Mouse (Mus musculus): ENCODE measurements around the gene Itpkb.

DNA sequence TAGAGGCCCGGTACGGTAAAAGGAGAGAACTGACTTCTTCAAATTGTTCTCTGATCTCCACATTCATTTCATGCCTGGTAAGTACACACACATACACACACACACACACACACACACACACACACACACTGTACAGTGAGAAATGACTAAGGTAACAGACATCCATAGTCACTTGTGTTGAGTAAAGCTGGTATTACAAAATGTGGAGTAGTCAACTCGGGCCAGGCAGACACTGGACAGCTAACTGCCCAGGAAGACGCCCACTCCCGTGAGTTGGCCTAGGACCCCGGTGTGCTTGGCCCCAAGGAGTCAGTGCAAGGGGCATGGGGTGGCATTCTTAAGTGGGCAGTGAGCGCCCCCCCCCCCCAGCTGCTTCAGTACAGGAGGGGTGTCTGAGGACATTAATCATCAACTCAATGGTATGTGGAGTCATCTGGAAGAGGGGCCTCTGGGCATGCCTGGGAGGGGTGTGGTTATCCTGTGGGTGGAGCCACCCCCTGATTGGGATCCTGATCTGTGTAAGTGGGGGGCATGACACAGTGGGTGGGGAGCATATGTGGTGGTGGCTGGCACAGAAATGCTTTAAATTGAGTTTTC, 41.3 kb upstream of the Itpkb start:
- TF ChIP-seq CTCF (IDR thresholded peaks at IDR 0.05; ENCODE audit: low read depth, low read length): no peak
- TF ChIP-seq GATA1 (IDR thresholded peaks at IDR 0.05; ENCODE audit: borderline replicate concordance, low read length): no peak
- TF ChIP-seq TAL1 (conservative IDR thresholded peaks at IDR 0.05; ENCODE audit: low read depth, low read length): no peak
- TF ChIP-seq POLR2AphosphoS5 (IDR thresholded peaks at IDR 0.05; ENCODE audit: insufficient replicate concordance, low read depth, low read length): no peak
- TF ChIP-seq GATA2 (IDR thresholded peaks at IDR 0.05; ENCODE audit: borderline replicate concordance, low read depth, low read length): no peak

All from G1E (cell line).